Mouse (Mus musculus): ENCODE results near the gene Tmem131. TPM values are rescaled to one million over a fixed set of nuclear protein-coding genes. Genes with fewer than 3 reads are reported as not detected.

Gene Tmem131
- total and polyA plus RNA-seq, 3 experiments, result 9.7 to 39.9 (median 11.5) TPM

DNA sequence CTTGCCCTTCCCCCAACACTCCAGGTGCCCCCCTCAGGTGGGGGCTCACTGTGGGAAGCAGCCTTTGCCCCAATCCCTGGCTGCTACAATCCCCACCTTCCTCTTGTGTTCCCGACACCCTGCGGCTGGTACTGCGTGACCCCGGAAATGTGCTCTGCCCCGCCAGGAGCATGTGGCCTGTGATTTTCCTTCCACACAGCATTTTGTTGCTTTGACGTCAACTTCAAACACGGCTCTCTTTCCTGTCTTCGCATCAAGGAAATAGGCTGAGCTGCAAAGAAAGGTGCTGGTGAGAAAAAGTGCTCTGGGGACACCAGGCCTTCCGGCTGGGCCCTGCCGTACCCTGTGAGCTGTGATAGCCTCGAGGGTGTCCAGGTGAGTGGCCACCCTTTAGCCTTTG lies 181.9 kb downstream of the Tmem131 start, which contains the start of gene Zap70:
TSS of gene Zap70 (plus strand) at position 231 of the 400 bp plus-strand sequence.
- H3K27ac ChIP-seq (ENCODE audit: insufficient read depth, low read depth), result no peak within 1 kb of the TSS
- no peak within 1 kb of the TSS for H3K4me2 ChIP-seq (ENCODE audit: insufficient read depth, low read depth, poor library complexity, severe bottlenecking)
- H3K4me1 ChIP-seq (ENCODE audit: control insufficient read depth in 1 of 2, insufficient read depth in 2 of 2), result peaks cover 6 to 10% of the 10 kb centered on the region in 2 experiments; a peak in 2 of 4 replicates
- no peaks in the 10 kb centered on the region for H3K9me3 ChIP-seq (replicated peaks; ENCODE audit: low read length)
- dilution Hi-C loops (cut with MboI; ENCODE audit: extremely low pct_ligation_motif_present, extremely low pct_unique_long_range_greater_than_20kb, low sequenced_read_pairs) (no loop called here), in situ Hi-C loops (cut with MboI; ENCODE audit: low pct_ligation_motif_present, low pct_unique_long_range_greater_than_20kb, low sequenced_read_pairs) (no loop called here)
- DNase-seq (ENCODE audit: extremely low read depth), result no peak
- no peaks in the 10 kb centered on the region for H3K36me3 ChIP-seq (replicated peaks in 1 of 2; ENCODE audit: control insufficient read depth in 1 of 2, insufficient read depth in 1 of 2, low read length in 1 of 2)
- no peaks in the 10 kb centered on the region for H3K79me2 ChIP-seq (replicated peaks; ENCODE audit: control insufficient read depth, extremely low read depth, insufficient read depth, poor library complexity, severe bottlenecking)
- H3K4me3 ChIP-seq (replicated peaks in 1 of 3; ENCODE audit: low read depth in 2 of 3, low read length in 2 of 3, poor library complexity in 1 of 3), result no peak within 1 kb of the TSS
- no peak for TF ChIP-seq NRF1 (IDR thresholded peaks at IDR 0.05; ENCODE audit: low read depth, low read length)
- no peak for TF ChIP-seq MAFK (IDR thresholded peaks at IDR 0.05; ENCODE audit: insufficient replicate concordance, low read length)
- TF ChIP-seq JUND (conservative IDR thresholded peaks at IDR 0.05; ENCODE audit: low read depth, low read length), result no peak
- no peak for TF ChIP-seq PAX5 (IDR thresholded peaks at IDR 0.05; ENCODE audit: low read length)
- no peak for TF ChIP-seq BHLHE40 (IDR thresholded peaks at IDR 0.05; ENCODE audit: low read depth, low read length)
- no peak for TF ChIP-seq GABPA (IDR thresholded peaks at IDR 0.05; ENCODE audit: insufficient replicate concordance, low read depth, low read length)
- no peak for TF ChIP-seq SMC3 (IDR thresholded peaks at IDR 0.05; ENCODE audit: low read depth, low read length)
- no peak for TF ChIP-seq MAX (IDR thresholded peaks at IDR 0.05; ENCODE audit: low read length)
- TF ChIP-seq JUN (IDR thresholded peaks at IDR 0.05; ENCODE audit: insufficient read depth, low read depth, low read length), result no peak
- no peak within 1 kb of the TSS for H3K9ac ChIP-seq (ENCODE audit: insufficient read depth, low read depth)
- no peaks in the 10 kb centered on the region for H3K27me3 ChIP-seq (replicated peaks)

DNA sequence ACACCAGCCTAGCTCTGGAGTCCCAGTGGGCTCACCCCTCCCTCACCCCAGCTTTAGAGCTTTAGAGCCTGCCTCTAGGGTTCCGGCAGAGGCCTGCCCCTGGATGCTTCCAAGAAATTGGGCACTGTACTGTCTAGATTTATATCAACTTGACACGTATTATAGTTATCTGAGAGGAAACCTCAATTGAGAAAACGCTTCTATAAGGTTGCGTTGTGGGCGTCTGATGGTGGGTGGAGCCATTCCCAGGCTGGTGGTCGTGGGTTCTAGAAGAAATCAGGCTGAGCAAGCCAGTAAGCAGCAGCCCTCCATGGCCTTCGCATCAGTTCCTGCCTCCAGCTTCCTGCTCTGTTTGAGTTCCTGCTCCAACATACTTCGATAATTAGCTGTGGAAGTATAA lies 182.4 kb downstream of the Tmem131 start:
- H3K36me3 ChIP-seq (replicated peaks in 1 of 2; ENCODE audit: control insufficient read depth in 1 of 2, insufficient read depth in 1 of 2, low read length in 1 of 2), result no peaks in the 10 kb centered on the region
- no peaks in the 10 kb centered on the region for H3K27me3 ChIP-seq (replicated peaks)
- no peak overlapping the region for H3K4me2 ChIP-seq (ENCODE audit: insufficient read depth, low read depth, poor library complexity, severe bottlenecking)
- H3K9ac ChIP-seq (ENCODE audit: insufficient read depth, low read depth), result no peak overlapping the region
- dilution Hi-C loops (cut with MboI; ENCODE audit: extremely low pct_ligation_motif_present, extremely low pct_unique_long_range_greater_than_20kb, low sequenced_read_pairs), result no loop called here
- H3K79me2 ChIP-seq (replicated peaks; ENCODE audit: control insufficient read depth, extremely low read depth, insufficient read depth, poor library complexity, severe bottlenecking), result no peaks in the 10 kb centered on the region
- no peak for DNase-seq (ENCODE audit: extremely low read depth)
- no peaks in the 10 kb centered on the region for H3K9me3 ChIP-seq (replicated peaks; ENCODE audit: low read length)
- no peak overlapping the region for H3K4me3 ChIP-seq (replicated peaks in 1 of 3; ENCODE audit: low read depth in 2 of 3, low read length in 2 of 3, poor library complexity in 1 of 3)
- in situ Hi-C loops (cut with MboI; ENCODE audit: low pct_ligation_motif_present, low pct_unique_long_range_greater_than_20kb, low sequenced_read_pairs), result no loop called here
- no peak overlapping the region for H3K27ac ChIP-seq (ENCODE audit: insufficient read depth, low read depth)
- TF ChIP-seq GABPA (IDR thresholded peaks at IDR 0.05; ENCODE audit: insufficient replicate concordance, low read depth, low read length) (no peak), MAFK (IDR thresholded peaks at IDR 0.05; ENCODE audit: insufficient replicate concordance, low read length) (no peak), UBTF (IDR thresholded peaks at IDR 0.05; ENCODE audit: low read depth, low read length) (no peak), NELFE (IDR thresholded peaks at IDR 0.05; ENCODE audit: low read depth, low read length) (no peak), BHLHE40 (IDR thresholded peaks at IDR 0.05; ENCODE audit: low read depth, low read length) (no peak), MAZ (IDR thresholded peaks at IDR 0.05; ENCODE audit: low read depth, low read length) (no peak), ZC3H11A (IDR thresholded peaks at IDR 0.05; ENCODE audit: low read depth, low read length) (no peak), JUN (IDR thresholded peaks at IDR 0.05; ENCODE audit: insufficient read depth, low read depth, low read length) (no peak), MAX (IDR thresholded peaks at IDR 0.05; ENCODE audit: low read length) (no peak), RAD21 (IDR thresholded peaks at IDR 0.05; ENCODE audit: low read depth, low read length) (no peak), CHD2 (IDR thresholded peaks at IDR 0.05; ENCODE audit: low read length) (no peak), CHD1 (IDR thresholded peaks at IDR 0.05; ENCODE audit: low read depth, low read length) (no peak), TBP (conservative IDR thresholded peaks at IDR 0.05; ENCODE audit: low read depth, low read length) (no peak), SIN3A (IDR thresholded peaks at IDR 0.05; ENCODE audit: low read length) (no peak), USF2 (conservative IDR thresholded peaks at IDR 0.05; ENCODE audit: low read depth, low read length) (no peak), IRF4 (IDR thresholded peaks at IDR 0.05; ENCODE audit: low read depth, low read length) (no peak), MXI1 (IDR thresholded peaks at IDR 0.05; ENCODE audit: low read depth, low read length) (no peak), E2F4 (IDR thresholded peaks at IDR 0.05; ENCODE audit: insufficient replicate concordance, low read depth, low read length) (no peak)
- H3K4me1 ChIP-seq (ENCODE audit: control insufficient read depth in 1 of 2, insufficient read depth in 2 of 2), result peaks cover 1 to 5% of the 10 kb centered on the region in 2 experiments; a peak in 2 of 4 replicates

Data from CH12.LX (cell line).